Mouse (Mus musculus) lung, postnatal 36 days (tissue): ENCODE measurements around the gene Cdca3.
"Not testable (repeated sequence)": the region's sequence is repeated elsewhere in the genome, so short reads cannot be mapped to it uniquely, and the experiment has no call there.

Experiments
- DNase-seq: peaks from one replicate; pipeline ENCODE4 v3.0.0; 2022; ENCODE audit warnings: mixed read lengths

The Cdca3 gene

GRCm38 (mm10) chr6:124828868-124829798 lies at the start of gene Cdca3, which contains the start of gene Usp5:
Gene Cdca3 (plus strand): TSS chr6:124829547.
Gene Usp5 (minus strand): TSS chr6:124829484.
- DNase-seq, result peak; percentile 99

GRCm38 (mm10) chr6:124779984-124780416 lies 49.3 kb upstream of the Cdca3 start:
- peak; percentile 50 for DNase-seq

DNA sequence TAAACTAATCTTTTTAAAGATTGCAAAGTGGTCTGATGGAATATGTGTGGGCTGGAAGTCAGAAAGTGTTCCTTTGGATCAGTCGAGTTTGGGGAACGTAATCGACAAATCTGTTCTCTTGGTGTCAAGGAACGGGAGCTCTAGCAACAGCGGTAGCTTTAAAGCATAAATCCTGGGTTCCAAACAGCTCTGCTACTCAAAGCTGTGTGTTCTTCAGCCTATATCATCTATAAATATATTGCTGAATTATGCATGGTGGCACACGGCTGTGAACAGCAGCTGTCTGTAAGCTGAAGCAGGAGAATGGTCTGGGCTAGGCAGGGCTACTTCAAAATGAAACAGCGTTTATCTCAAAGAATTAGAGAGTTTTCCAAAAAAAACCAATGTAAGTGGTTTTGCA lies 48.4 kb upstream of the Cdca3 start:
- DNase-seq, result no peak

DNA sequence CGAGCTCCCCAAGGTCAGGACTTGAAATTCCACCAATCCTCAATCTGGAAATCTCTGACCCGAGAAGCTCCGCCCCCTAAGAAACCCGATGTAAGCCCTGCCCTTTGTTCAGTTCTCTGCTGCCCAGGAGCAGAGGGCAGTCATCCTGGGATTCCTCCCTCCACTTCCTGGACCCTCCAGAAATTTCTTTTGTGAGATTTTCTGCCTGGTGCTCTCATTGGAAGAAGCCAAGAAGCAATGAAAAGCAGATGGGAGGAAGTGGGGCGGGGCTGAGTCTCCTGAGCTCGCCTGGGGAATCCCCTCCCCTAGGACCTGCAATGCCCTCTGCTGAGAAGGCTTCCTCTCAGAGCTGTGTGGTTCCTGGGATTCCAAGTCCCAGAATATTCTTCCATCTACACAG lies 46.9 kb upstream of the Cdca3 start:
- DNase-seq, result peak; percentile 65

- no peak for DNase-seq
Measured at GRCm38 (mm10) chr6:124786756-124787420, 42.5 kb upstream of the Cdca3 start.

DNA sequence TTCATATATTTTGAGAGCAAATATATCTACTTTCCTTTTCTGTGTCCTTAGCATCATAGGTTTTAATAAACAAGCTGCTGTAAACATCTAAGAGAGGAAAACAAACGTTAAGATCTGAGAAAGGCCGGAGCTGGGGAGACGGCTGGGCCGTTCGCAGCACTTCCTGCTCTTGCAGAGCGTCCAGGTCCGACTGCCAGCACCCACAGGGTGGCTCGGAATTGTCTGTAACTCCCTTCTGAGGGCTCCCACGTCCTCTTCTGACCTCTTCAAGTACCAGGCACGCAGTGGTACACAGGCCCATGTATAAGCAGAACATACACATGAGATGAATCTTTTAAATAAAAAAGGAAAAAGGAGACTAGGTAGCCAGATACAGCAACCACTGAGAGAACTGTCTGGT lies 41.6 kb upstream of the Cdca3 start:
- no peak for DNase-seq

GRCm38 (mm10) chr6:124789519-124789918 lies 39.8 kb upstream of the Cdca3 start:
- DNase-seq, result no peak

- DNase-seq, result no peak
Measured at GRCm38 (mm10) chr6:124790121-124790520, 39.2 kb upstream of the Cdca3 start.

GRCm38 (mm10) chr6:124791911-124792310 lies 37.4 kb upstream of the Cdca3 start:
- no peak for DNase-seq

- DNase-seq, result no peak
Measured at GRCm38 (mm10) chr6:124795781-124796180, 33.6 kb upstream of the Cdca3 start.

- DNase-seq, result no peak
Measured at GRCm38 (mm10) chr6:124796200-124796599, 33.1 kb upstream of the Cdca3 start.

GRCm38 (mm10) chr6:124802400-124802799 lies 26.9 kb upstream of the Cdca3 start:
- not testable (repeated sequence) for DNase-seq

GRCm38 (mm10) chr6:124803061-124803460 lies 26.3 kb upstream of the Cdca3 start:
- no peak for DNase-seq

- not testable (repeated sequence) for DNase-seq
Measured at GRCm38 (mm10) chr6:124803691-124804090, 25.7 kb upstream of the Cdca3 start.

- no peak for DNase-seq
Measured at GRCm38 (mm10) chr6:124804341-124804740, 25.0 kb upstream of the Cdca3 start.

DNA sequence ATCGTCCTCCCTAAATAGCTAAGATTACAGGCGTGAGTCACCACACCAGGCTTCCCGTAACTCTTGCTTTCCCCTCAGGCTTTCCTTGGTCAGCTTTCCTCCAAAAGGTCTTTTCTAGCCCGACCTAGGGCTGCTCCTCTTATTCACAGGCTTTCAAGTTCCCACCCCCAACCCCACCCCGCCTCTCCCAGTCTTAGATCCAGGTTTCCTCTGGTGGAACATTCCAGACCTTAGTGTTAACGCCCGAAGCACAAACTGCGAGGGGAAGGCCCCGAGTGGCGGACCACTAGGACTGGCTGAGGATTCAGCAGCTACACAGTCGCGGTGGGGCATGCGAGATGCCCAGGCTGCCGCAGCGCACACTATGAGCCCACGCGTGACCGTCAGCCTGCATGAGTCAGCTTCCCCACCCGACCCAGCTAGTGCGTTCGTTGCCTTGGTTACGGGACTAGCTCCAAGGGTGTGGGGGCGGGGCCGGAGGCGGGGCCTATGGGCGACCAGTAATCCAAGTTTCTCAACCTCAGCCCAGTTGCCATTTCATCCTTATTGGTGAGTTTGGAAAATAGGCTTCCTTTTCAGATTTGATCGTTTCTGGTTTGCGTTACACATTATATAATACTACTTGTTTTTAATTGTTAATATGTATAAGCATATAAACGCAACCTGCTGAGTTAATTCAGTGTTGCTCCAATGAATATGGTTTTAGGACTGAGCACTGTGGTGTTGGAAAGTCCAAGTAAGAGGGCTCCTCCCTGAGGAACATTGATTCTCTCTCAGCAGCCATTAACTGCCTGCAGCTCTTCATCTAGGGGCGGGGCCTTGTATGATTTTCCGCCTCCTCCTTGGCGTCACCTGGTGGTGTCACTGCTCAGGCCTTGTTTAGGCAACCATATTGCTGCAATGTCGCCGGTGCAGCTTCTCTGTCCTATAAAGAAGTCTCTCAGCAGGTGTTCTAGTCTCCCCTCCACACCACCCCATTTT lies 23.7 kb upstream of the Cdca3 start:
- DNase-seq, result peak; percentile 98

GRCm38 (mm10) chr6:124806446-124807140 lies 22.8 kb upstream of the Cdca3 start:
- DNase-seq, result no peak

DNA sequence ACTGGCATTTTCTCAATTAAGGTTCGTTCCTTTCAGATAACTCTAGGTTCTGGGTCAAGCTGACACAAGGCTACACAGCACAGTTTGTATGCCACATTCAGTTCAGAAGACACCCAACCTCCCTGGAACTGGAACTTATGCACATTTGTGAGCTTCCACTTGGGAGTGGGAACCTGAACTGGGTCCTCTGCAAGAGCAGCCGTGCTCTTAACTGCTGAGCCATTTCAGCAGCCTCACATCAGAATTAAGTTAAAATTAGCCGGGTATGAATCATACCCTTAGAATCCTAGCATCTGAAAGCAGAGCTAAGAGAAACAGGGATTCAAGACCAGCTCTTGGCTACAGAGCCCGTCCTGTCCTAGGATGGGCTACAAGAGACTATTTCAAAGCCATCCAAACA lies 22.0 kb upstream of the Cdca3 start:
- no peak for DNase-seq

GRCm38 (mm10) chr6:124807986-124808357 lies 21.4 kb upstream of the Cdca3 start:
- DNase-seq, result no peak

DNA sequence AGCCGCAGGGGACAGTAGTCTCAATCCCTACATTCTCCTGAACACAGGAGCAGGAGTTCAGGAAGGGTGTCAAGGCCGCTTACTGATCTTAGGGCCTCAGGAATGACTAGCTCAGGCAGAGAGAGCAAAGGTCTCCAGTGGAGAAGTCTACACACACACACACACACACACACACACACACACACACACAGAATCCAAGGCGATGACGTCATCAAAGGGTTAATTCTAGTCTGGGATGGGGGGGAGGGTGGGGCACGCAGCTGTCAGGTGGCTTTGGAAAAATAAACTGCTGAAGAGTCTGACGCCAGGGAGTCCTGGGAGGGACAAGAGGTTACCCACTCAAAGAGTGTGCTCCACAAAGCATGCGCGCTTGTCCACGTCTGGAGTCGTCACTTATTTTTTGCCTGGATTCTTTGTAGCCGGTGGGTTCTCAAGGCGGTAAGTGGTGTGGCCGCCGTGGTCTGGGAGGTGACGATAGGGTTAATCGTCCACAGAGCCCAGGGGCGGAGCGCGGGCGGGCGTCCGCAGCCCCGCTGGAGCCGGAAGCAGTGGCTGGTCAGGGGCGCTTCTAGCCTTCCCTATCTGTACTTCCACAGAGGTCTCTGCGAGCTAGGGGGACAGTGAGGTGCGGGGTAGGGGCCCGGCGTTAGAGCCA lies 20.9 kb upstream of the Cdca3 start, which contains the start of gene Spsb2:
TSS of gene Spsb2 (plus strand) at position 304 of the 655 bp plus-strand sequence.
- DNase-seq, result peak; percentile 81

DNA sequence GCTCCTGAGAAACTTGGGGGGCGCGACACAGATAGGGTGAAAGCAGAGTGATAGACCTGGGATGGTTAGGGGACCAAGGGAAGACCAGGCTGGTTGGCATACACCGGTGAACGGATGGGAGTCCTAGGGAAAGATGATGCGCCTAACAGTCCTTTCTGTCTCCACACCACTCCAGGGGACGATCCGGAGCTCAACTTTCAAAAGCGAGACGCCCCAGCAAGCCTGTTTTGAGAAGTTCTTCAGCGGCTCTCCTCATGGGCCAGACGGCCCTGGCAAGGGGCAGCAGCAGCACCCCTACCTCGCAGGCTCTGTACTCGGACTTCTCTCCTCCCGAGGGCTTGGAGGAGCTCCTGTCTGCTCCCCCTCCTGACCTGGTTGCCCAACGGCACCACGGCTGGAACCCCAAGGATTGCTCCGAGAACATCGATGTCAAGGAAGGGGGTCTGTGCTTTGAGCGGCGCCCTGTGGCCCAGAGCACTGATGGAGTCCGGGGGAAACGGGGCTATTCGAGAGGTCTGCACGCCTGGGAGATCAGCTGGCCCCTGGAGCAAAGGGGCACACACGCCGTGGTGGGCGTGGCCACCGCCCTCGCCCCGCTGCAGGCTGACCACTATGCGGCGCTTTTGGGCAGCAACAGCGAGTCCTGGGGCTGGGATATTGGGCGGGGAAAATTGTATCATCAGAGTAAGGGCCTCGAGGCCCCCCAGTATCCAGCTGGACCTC lies 20.1 kb upstream of the Cdca3 start:
- DNase-seq, result peak; percentile 90
